Mouse (Mus musculus): ENCODE measurements around the gene Klc1.

GRCm38 (mm10) chr12:111757561-111758325 is 906 bp upstream of the Klc1 start:
- TF ChIP-seq CTCF (IDR thresholded peaks at IDR 0.05; ENCODE audit: borderline replicate concordance, control insufficient read depth, extremely low read depth, insufficient read depth, low read length, poor library complexity), result no peak
- no peak for TF ChIP-seq POLR2A (IDR thresholded peaks at IDR 0.05; ENCODE audit: control insufficient read depth, extremely low read depth, insufficient read depth, low read length, poor library complexity)
